Mouse (Mus musculus): ENCODE measurements around the gene Carmil1.

- no peak for TF ChIP-seq CTCF (IDR thresholded peaks at IDR 0.05; ENCODE audit: low read depth, low read length)
- no peak for TF ChIP-seq POLR2A (IDR thresholded peaks at IDR 0.05; ENCODE audit: extremely low read depth, insufficient read depth, low read length)
These were observed 32.7 kb downstream of the Carmil1 start for GRCm38 (mm10) chr13:24247928-24248327.

All from liver, adult 2 months (tissue).